Mouse (Mus musculus) liver, embryonic 14.5 days (tissue): ENCODE results near the gene Stub1. TPM values are rescaled to one million over a fixed set of nuclear protein-coding genes. Genes with fewer than 3 reads are reported as not detected.

Experiments used
- ATAC-seq: fragments of 200-750 bp; cut with Nextera tagmentation; 2 replicates; pipeline ENCODE4 v1.8.0; 2017; ENCODE audit warnings: moderate number of reproducible peaks, mild to moderate bottlenecking, moderate library complexity; ENCODE audit not compliant: insufficient read depth
- DNase-seq, 3 experiments: peaks; one replicate each; pipeline ENCODE4 v3.0.0-alpha.2; 2012 to 2013; ENCODE audit warnings: low read depth in 3 of 3, low spot score in 3 of 3
- H3K27ac ChIP-seq: fragments of 300-500 bp; sonication (generic); 2 replicates; pipeline ENCODE4 v1.5.1; 2014; ENCODE audit warnings: moderate library complexity, mild to moderate bottlenecking, control low read depth, inconsistent platforms
- H3K27me3 ChIP-seq: fragments of 300-500 bp; sonication (generic); 2 replicates; pipeline ENCODE4 v1.6.1; 2014; ENCODE audit warnings: mild to moderate bottlenecking, low read length, moderate library complexity; ENCODE audit not compliant: control insufficient read depth, insufficient read depth
- H3K36me3 ChIP-seq: fragments of 300-500 bp; sonication (generic); replicated peaks from 2 replicates; pipeline ENCODE4 v1.6.1; 2014; ENCODE audit warnings: low read depth; ENCODE audit not compliant: control insufficient read depth, insufficient read depth
- H3K4me1 ChIP-seq, 2 experiments: fragments of 200-500 bp in 1 of 2; fragments of 300-500 bp in 1 of 2; sonication (generic) in 1 of 2; replicated peaks; 2 replicates each; pipeline ENCODE4 v1.6.1; 2012 to 2014; ENCODE audit warnings: antibody characterized with exemption in 1 of 2, inconsistent platforms in 1 of 2, low read length in 1 of 2; ENCODE audit not compliant: control insufficient read depth in 2 of 2, insufficient read depth in 2 of 2
- H3K4me2 ChIP-seq: fragments of 300-500 bp; sonication (generic); 2 replicates; pipeline ENCODE4 v1.6.1; 2014; ENCODE audit warnings: low read depth, mild to moderate bottlenecking, control low read depth, moderate library complexity
- H3K4me3 ChIP-seq, 2 experiments: fragments of 200-500 bp in 1 of 2; fragments of 300-500 bp in 1 of 2; sonication (generic) in 1 of 2; 2 replicates each; pipeline ENCODE4 v1.5.1; 2012 to 2014; ENCODE audit warnings: low read depth in 2 of 2, low read length in 2 of 2, mild to moderate bottlenecking in 2 of 2, control low read depth in 1 of 2, inconsistent platforms in 1 of 2, moderate library complexity in 1 of 2; ENCODE audit not compliant: insufficient read depth in 1 of 2
- H3K9ac ChIP-seq: fragments of 300-500 bp; sonication (generic); replicated peaks from 2 replicates; pipeline ENCODE4 v1.6.1; 2014; ENCODE audit warnings: mild to moderate bottlenecking, control low read depth, moderate library complexity
- H3K9me3 ChIP-seq: fragments of 300-500 bp; sonication (generic); 2 replicates; pipeline ENCODE4 v1.6.1; 2016; ENCODE audit warnings: low read length, mixed read lengths; ENCODE audit not compliant: control insufficient read depth
- CTCF ChIP-seq: IDR thresholded peaks from 2 replicates; pipeline ENCODE4 v1.5.1; 2016; ENCODE audit warnings: antibody characterized with exemption, low read depth, control low read depth
- EP300 ChIP-seq: IDR thresholded peaks from 2 replicates; pipeline ENCODE4 v1.6.1; 2016; ENCODE audit warnings: antibody characterized with exemption, low read depth
- WGBS: fragments of 180-500 bp; shearing (Covaris S2); extraction: QIAGEN DNeasy Blood & Tissue Kit; methylation state at CpG from one replicate; pipeline ENCODE4 v1.1.7; 2014; ENCODE audit not compliant: insufficient replicate concordance; 5-methylcytosine and 5-hydroxymethylcytosine counted together
- microRNA-seq: library from miRNA; unstranded; fragments of <30 nt; microRNA quantifications from one replicate; pipeline ENCODE4, GENCODE M21; 2016
- polyA plus RNA-seq, 2 experiments: library from polyadenylated mRNA; depleted of rRNA in 1 of 2; stranded (reverse) in 1 of 2; unstranded in 1 of 2; fragments of >200 nt; fragmentation: Nextera tagmentation in 1 of 2; extraction: Ambion mirVana in 1 of 2; gene quantifications; 2 replicates each; pipeline versions ENCODE4 v1.2.1 to v1.2.3; 2012 to 2014

Stub1 gene
- polyA plus RNA-seq, 2 experiments, result 85.1 to 96.7 TPM

- Histone ChIP-seq H3K27ac (no peak overlapping the region), H3K27me3 (no peaks in the 10 kb centered on the region), H3K9me3 (no peaks in the 10 kb centered on the region), H3K4me2 (no peak overlapping the region), H3K36me3 (peaks cover 8% of the 10 kb centered on the region), H3K9ac (no peak overlapping the region), H3K4me1 (peaks cover 0 to 2% of the 10 kb centered on the region in 2 experiments; a peak in 1 of 4 replicates), H3K4me3 (no peak overlapping the region)
- DNase-seq, result no peak
- ATAC-seq, result no peak
- TF ChIP-seq CTCF (no peak), EP300 (no peak)
- WGBS, result 78% methylated on average over 7 of the region's 7 CpGs
These were observed 50.1 kb downstream of the Stub1 start for GRCm38 (mm10) chr17:25783086-25783485.

- H3K27me3 ChIP-seq, result no peaks in the 10 kb centered on the region
- H3K36me3 ChIP-seq, result peaks cover 10% of the 10 kb centered on the region
- H3K4me3 ChIP-seq, result no peak overlapping the region
- H3K9ac ChIP-seq, result no peak overlapping the region
- no peak overlapping the region for H3K27ac ChIP-seq
- 74% methylated on average over 6 of the region's 6 CpGs for WGBS
- no peak for TF ChIP-seq CTCF
- TF ChIP-seq EP300, result no peak
- H3K9me3 ChIP-seq, result no peaks in the 10 kb centered on the region
- H3K4me2 ChIP-seq, result no peak overlapping the region
- DNase-seq, result no peak
- peaks cover 0 to 2% of the 10 kb centered on the region in 2 experiments; a peak in 1 of 4 replicates for H3K4me1 ChIP-seq
- no peak for ATAC-seq
These were observed 51.9 kb downstream of the Stub1 start for GRCm38 (mm10) chr17:25781339-25781738.

Small RNA genes within 50 kb of the gene (microRNA-seq; reads per million reads assigned to microRNA genes)
- gene Mir3082 (not detected), gene Mir6966 (not detected)

Other genes starting within 250 kb of the Stub1 start
- gene Gng13, start 116.2 kb downstream of the Stub1 start, polyA plus RNA-seq (2012; rRNA removed), result 0.60 TPM in 1 of 2 replicates, not detected in the other
- not detected in 2 replicates for gene Gng13, start 116.2 kb downstream of the Stub1 start, polyA plus RNA-seq (2014; fragmentation: Nextera tagmentation; extraction: Ambion mirVana)
- gene Chtf18, start 106.0 kb downstream of the Stub1 start, polyA plus RNA-seq (2012; rRNA removed), result 14.4 and 19.6 TPM in 2 replicates
- 12.4 and 15.5 TPM in 2 replicates for gene Chtf18, start 106.0 kb downstream of the Stub1 start, polyA plus RNA-seq (2014; fragmentation: Nextera tagmentation; extraction: Ambion mirVana)
- gene Rpusd1, start 105.7 kb downstream of the Stub1 start, polyA plus RNA-seq (2012; rRNA removed), result 9.5 and 11.1 TPM in 2 replicates
- gene Rpusd1, start 105.7 kb downstream of the Stub1 start, polyA plus RNA-seq (2014; fragmentation: Nextera tagmentation; extraction: Ambion mirVana), result 5.9 and 6.1 TPM in 2 replicates
- not detected in 2 replicates for gene Mslnl, start 97.4 kb downstream of the Stub1 start, polyA plus RNA-seq (2012; rRNA removed)
- not detected in 2 replicates for gene Mslnl, start 97.4 kb downstream of the Stub1 start, polyA plus RNA-seq (2014; fragmentation: Nextera tagmentation; extraction: Ambion mirVana)
- gene Msln, start 79.0 kb downstream of the Stub1 start, polyA plus RNA-seq (2012; rRNA removed), result 0.66 and 0.69 TPM in 2 replicates
- 0.91 and 1.0 TPM in 2 replicates for gene Msln, start 79.0 kb downstream of the Stub1 start, polyA plus RNA-seq (2014; fragmentation: Nextera tagmentation; extraction: Ambion mirVana)
- gene Narfl, start 59.6 kb downstream of the Stub1 start, polyA plus RNA-seq (2012; rRNA removed), result 7.5 and 10.2 TPM in 2 replicates
- gene Narfl, start 59.6 kb downstream of the Stub1 start, polyA plus RNA-seq (2014; fragmentation: Nextera tagmentation; extraction: Ambion mirVana), result 12.9 and 14.0 TPM in 2 replicates
- 6.1 and 7.6 TPM in 2 replicates for gene Haghl, start 47.7 kb downstream of the Stub1 start, polyA plus RNA-seq (2012; rRNA removed)
- gene Haghl, start 47.7 kb downstream of the Stub1 start, polyA plus RNA-seq (2014; fragmentation: Nextera tagmentation; extraction: Ambion mirVana), result 5.8 and 6.1 TPM in 2 replicates
- 0.02 and 0.03 TPM in 2 replicates for gene Ccdc78, start 46.8 kb downstream of the Stub1 start, polyA plus RNA-seq (2012; rRNA removed)
- gene Ccdc78, start 46.8 kb downstream of the Stub1 start, polyA plus RNA-seq (2014; fragmentation: Nextera tagmentation; extraction: Ambion mirVana), result not detected in 2 replicates
- 37.7 and 46.6 TPM in 2 replicates for gene Fam173a, start 40.5 kb downstream of the Stub1 start, polyA plus RNA-seq (2012; rRNA removed)
- 57.2 and 57.7 TPM in 2 replicates for gene Fam173a, start 40.5 kb downstream of the Stub1 start, polyA plus RNA-seq (2014; fragmentation: Nextera tagmentation; extraction: Ambion mirVana)
- gene AC134908.4, start 37.7 kb downstream of the Stub1 start, polyA plus RNA-seq (2012; rRNA removed), result not detected in 2 replicates
- not detected in 2 replicates for gene AC134908.4, start 37.7 kb downstream of the Stub1 start, polyA plus RNA-seq (2014; fragmentation: Nextera tagmentation; extraction: Ambion mirVana)
- gene Metrn, start 36.3 kb downstream of the Stub1 start, polyA plus RNA-seq (2012; rRNA removed), result 20.3 and 27.3 TPM in 2 replicates
- 4.1 TPM in 2 replicates for gene Metrn, start 36.3 kb downstream of the Stub1 start, polyA plus RNA-seq (2014; fragmentation: Nextera tagmentation; extraction: Ambion mirVana)
- gene Fbxl16, start 24.3 kb downstream of the Stub1 start, polyA plus RNA-seq (2012; rRNA removed), result 0.04 and 0.22 TPM in 2 replicates
- gene Fbxl16, start 24.3 kb downstream of the Stub1 start, polyA plus RNA-seq (2014; fragmentation: Nextera tagmentation; extraction: Ambion mirVana), result not detected in 2 replicates
- 14.1 and 14.3 TPM in 2 replicates for gene Wdr24, start 9.8 kb downstream of the Stub1 start, polyA plus RNA-seq (2012; rRNA removed)
- 9.2 and 11.4 TPM in 2 replicates for gene Wdr24, start 9.8 kb downstream of the Stub1 start, polyA plus RNA-seq (2014; fragmentation: Nextera tagmentation; extraction: Ambion mirVana)
- 17.3 and 17.9 TPM in 2 replicates for gene Jmjd8, start 4.5 kb downstream of the Stub1 start, polyA plus RNA-seq (2012; rRNA removed)
- gene Jmjd8, start 4.5 kb downstream of the Stub1 start, polyA plus RNA-seq (2014; fragmentation: Nextera tagmentation; extraction: Ambion mirVana), result 13.7 and 16.2 TPM in 2 replicates
- 1.5 and 2.0 TPM in 2 replicates for gene Rhbdl1, start 3.9 kb upstream of the Stub1 start, polyA plus RNA-seq (2012; rRNA removed)
- gene Rhbdl1, start 3.9 kb upstream of the Stub1 start, polyA plus RNA-seq (2014; fragmentation: Nextera tagmentation; extraction: Ambion mirVana), result 0.35 and 0.58 TPM in 2 replicates
- 3.3 and 6.9 TPM in 2 replicates for gene Gm20683, start 8.4 kb upstream of the Stub1 start, polyA plus RNA-seq (2012; rRNA removed)
- gene Gm20683, start 8.4 kb upstream of the Stub1 start, polyA plus RNA-seq (2014; fragmentation: Nextera tagmentation; extraction: Ambion mirVana), result 0.43 TPM in 1 of 2 replicates, not detected in the other
- 33.3 and 34.7 TPM in 2 replicates for gene Rhot2, start 11.4 kb upstream of the Stub1 start, polyA plus RNA-seq (2012; rRNA removed)
- gene Rhot2, start 11.4 kb upstream of the Stub1 start, polyA plus RNA-seq (2014; fragmentation: Nextera tagmentation; extraction: Ambion mirVana), result 4.2 and 5.3 TPM in 2 replicates
- gene Wdr90, start 28.1 kb upstream of the Stub1 start, polyA plus RNA-seq (2012; rRNA removed), result 18.1 and 19.6 TPM in 2 replicates
- gene Wdr90, start 28.1 kb upstream of the Stub1 start, polyA plus RNA-seq (2014; fragmentation: Nextera tagmentation; extraction: Ambion mirVana), result 7.5 and 11.1 TPM in 2 replicates
- 22.1 and 23.1 TPM in 2 replicates for gene Mcrip2, start 35.4 kb upstream of the Stub1 start, polyA plus RNA-seq (2012; rRNA removed)
- gene Mcrip2, start 35.4 kb upstream of the Stub1 start, polyA plus RNA-seq (2014; fragmentation: Nextera tagmentation; extraction: Ambion mirVana), result 44.0 and 44.9 TPM in 2 replicates
- 45.3 and 47.6 TPM in 2 replicates for gene Mettl26, start 41.7 kb upstream of the Stub1 start, polyA plus RNA-seq (2012; rRNA removed)
- gene Mettl26, start 41.7 kb upstream of the Stub1 start, polyA plus RNA-seq (2014; fragmentation: Nextera tagmentation; extraction: Ambion mirVana), result 46.5 and 50.3 TPM in 2 replicates
- 0.54 and 0.71 TPM in 2 replicates for gene Wfikkn1, start 47.5 kb upstream of the Stub1 start, polyA plus RNA-seq (2012; rRNA removed)
- gene Wfikkn1, start 47.5 kb upstream of the Stub1 start, polyA plus RNA-seq (2014; fragmentation: Nextera tagmentation; extraction: Ambion mirVana), result 0.52 and 0.67 TPM in 2 replicates
- gene Rab40c, start 86.3 kb upstream of the Stub1 start, polyA plus RNA-seq (2012; rRNA removed), result 6.4 and 7.8 TPM in 2 replicates
- 3.4 and 3.8 TPM in 2 replicates for gene Rab40c, start 86.3 kb upstream of the Stub1 start, polyA plus RNA-seq (2014; fragmentation: Nextera tagmentation; extraction: Ambion mirVana)
- 270 and 414 TPM in 2 replicates for gene Pigq, start 111.5 kb upstream of the Stub1 start, polyA plus RNA-seq (2012; rRNA removed)
- gene Pigq, start 111.5 kb upstream of the Stub1 start, polyA plus RNA-seq (2014; fragmentation: Nextera tagmentation; extraction: Ambion mirVana), result 170 and 186 TPM in 2 replicates
- gene Nhlrc4, start 111.6 kb upstream of the Stub1 start, polyA plus RNA-seq (2012; rRNA removed), result 4.3 and 8.9 TPM in 2 replicates
- gene Nhlrc4, start 111.6 kb upstream of the Stub1 start, polyA plus RNA-seq (2014; fragmentation: Nextera tagmentation; extraction: Ambion mirVana), result 1.9 and 4.6 TPM in 2 replicates
- gene A930017K11Rik, start 119.2 kb upstream of the Stub1 start, polyA plus RNA-seq (2012; rRNA removed), result 0.16 and 0.24 TPM in 2 replicates
- gene A930017K11Rik, start 119.2 kb upstream of the Stub1 start, polyA plus RNA-seq (2014; fragmentation: Nextera tagmentation; extraction: Ambion mirVana), result 0.13 and 0.37 TPM in 2 replicates
- gene Capn15, start 152.4 kb upstream of the Stub1 start, polyA plus RNA-seq (2012; rRNA removed), result 7.7 and 9.0 TPM in 2 replicates
- gene Capn15, start 152.4 kb upstream of the Stub1 start, polyA plus RNA-seq (2014; fragmentation: Nextera tagmentation; extraction: Ambion mirVana), result 8.3 and 11.8 TPM in 2 replicates
- 2.1 and 2.3 TPM in 2 replicates for gene Rab11fip3, start 236.2 kb upstream of the Stub1 start, polyA plus RNA-seq (2012; rRNA removed)
- gene Rab11fip3, start 236.2 kb upstream of the Stub1 start, polyA plus RNA-seq (2014; fragmentation: Nextera tagmentation; extraction: Ambion mirVana), result 1.4 and 1.8 TPM in 2 replicates